11 mouse cellular contexts compared by ENCODE assay signal in genomic region chr9:63753359-63753758, GRCm38 (mm10). TPM values are rescaled to one million over a fixed set of nuclear protein-coding genes. Genes with fewer than 3 reads are reported as not detected.
DNase-seq lines count a peak whose midpoint lies in the region; ATAC-seq and TF ChIP-seq lines count a peak whose summit lies in the region.
"Had no signal": no experiment of that assay in that cellular context is flagged by ENCODE, and none has a peak within 500 bp of the region (broad histone marks: within the 10 kb centered on the region; RNA-seq: fewer than 3 reads in every experiment).

No protein-coding gene starts in this region.

- DNase-seq in forebrain, embryonic 10.5 days (ENCODE audit: extremely low spot score, low spot score), result no peak
- no peak for DNase-seq in forebrain, postnatal 0 days
- DNase-seq in hindbrain, embryonic 10.5 days (ENCODE audit: low spot score), result no peak
- no peak for DNase-seq in midbrain, embryonic 10.5 days (ENCODE audit: low spot score)
- DNase-seq in spleen, adult 18-20 months, result no peak
- DNase-seq: cerebellum, adult 2 months; left cerebral cortex, postnatal 4 days; right cerebral cortex, postnatal 25 days had no signal

- H3K36me3 ChIP-seq in forebrain, embryonic 10.5 days (replicated peaks), result peaks cover 19% of the 10 kb centered on the region
- no peaks in the 10 kb centered on the region for H3K36me3 ChIP-seq in forebrain, postnatal 0 days (ENCODE audit: insufficient read depth)
- H3K36me3 ChIP-seq in hindbrain, embryonic 10.5 days, result peaks cover 5% of the 10 kb centered on the region; the same call in 1 of the 2 replicates
- 0 out of 2 replicates have a peak, but pooled peaks cover 2% of the 10 kb centered on the region for H3K36me3 ChIP-seq in hindbrain, embryonic 12.5 days
- H3K36me3 ChIP-seq in midbrain, embryonic 10.5 days, result peaks cover 10% of the 10 kb centered on the region; the same call in 1 of the 2 replicates
- H3K36me3 ChIP-seq in midbrain, embryonic 16.5 days (ENCODE audit: control insufficient read depth, insufficient read depth, low read length), result no peaks in the 10 kb centered on the region
- H3K36me3 ChIP-seq in neural tube, embryonic 14.5 days (ENCODE audit: control insufficient read depth, insufficient read depth, low read length), result no peaks in the 10 kb centered on the region

- peak overlapping the region; percentile 88; the same call in 1 of the 2 replicates for H3K4me3 ChIP-seq in forebrain, embryonic 10.5 days
- no peak overlapping the region for H3K4me3 ChIP-seq in forebrain, postnatal 0 days (ENCODE audit: low read depth, low read length)
- H3K4me3 ChIP-seq in hindbrain, embryonic 10.5 days, result peak overlapping the region; percentile 89
- no peak overlapping the region for H3K4me3 ChIP-seq in hindbrain, embryonic 12.5 days
- peak overlapping the region; percentile 90; the same call in 1 of the 2 replicates for H3K4me3 ChIP-seq in midbrain, embryonic 10.5 days
- H3K4me3 ChIP-seq in midbrain, embryonic 16.5 days (ENCODE audit: low read depth, low read length), result no peak overlapping the region
- no peak overlapping the region for H3K4me3 ChIP-seq in neural tube, embryonic 14.5 days (ENCODE audit: low read depth, low read length)

- no peaks in the 10 kb centered on the region for H3K9me3 ChIP-seq in forebrain, embryonic 10.5 days
- no peaks in the 10 kb centered on the region for H3K9me3 ChIP-seq in forebrain, postnatal 0 days (ENCODE audit: low read length)
- no peaks in the 10 kb centered on the region for H3K9me3 ChIP-seq in hindbrain, embryonic 10.5 days
- no peaks in the 10 kb centered on the region for H3K9me3 ChIP-seq in hindbrain, embryonic 12.5 days (replicated peaks)
- no peaks in the 10 kb centered on the region for H3K9me3 ChIP-seq in midbrain, embryonic 10.5 days (replicated peaks)
- H3K9me3 ChIP-seq in midbrain, embryonic 16.5 days (replicated peaks; ENCODE audit: control insufficient read depth, low read length, poor library complexity, severe bottlenecking), result no peaks in the 10 kb centered on the region
- no peaks in the 10 kb centered on the region for H3K9me3 ChIP-seq in neural tube, embryonic 14.5 days (ENCODE audit: control insufficient read depth, low read length)

- H3K27ac ChIP-seq in forebrain, embryonic 10.5 days, result no peak overlapping the region
- H3K27ac ChIP-seq in forebrain, postnatal 0 days (ENCODE audit: low read depth, low read length), result no peak overlapping the region
- peak overlapping the region; percentile 8; the same call in 1 of the 2 replicates for H3K27ac ChIP-seq in hindbrain, embryonic 10.5 days
- H3K27ac ChIP-seq in hindbrain, embryonic 12.5 days, result no peak overlapping the region
- H3K27ac ChIP-seq in midbrain, embryonic 10.5 days (replicated peaks), result no peak overlapping the region
- no peak overlapping the region for H3K27ac ChIP-seq in midbrain, embryonic 16.5 days (ENCODE audit: low read length)
- H3K27ac ChIP-seq in neural tube, embryonic 14.5 days (ENCODE audit: low read depth, low read length), result no peak overlapping the region

- H3K27me3 ChIP-seq in forebrain, embryonic 10.5 days (ENCODE audit: poor library complexity, severe bottlenecking), result no peaks in the 10 kb centered on the region
- no peaks in the 10 kb centered on the region for H3K27me3 ChIP-seq in forebrain, postnatal 0 days (ENCODE audit: insufficient read depth, low read length)
- H3K27me3 ChIP-seq in hindbrain, embryonic 10.5 days (ENCODE audit: insufficient read depth, poor library complexity, severe bottlenecking), result no peaks in the 10 kb centered on the region
- H3K27me3 ChIP-seq in hindbrain, embryonic 12.5 days, result no peaks in the 10 kb centered on the region
- H3K27me3 ChIP-seq in midbrain, embryonic 10.5 days (ENCODE audit: low read depth, poor library complexity, severe bottlenecking), result no peaks in the 10 kb centered on the region
- no peaks in the 10 kb centered on the region; the same call in 1 of the 2 replicates for H3K27me3 ChIP-seq in midbrain, embryonic 16.5 days (ENCODE audit: control insufficient read depth, insufficient read depth, low read depth, low read length)
- H3K27me3 ChIP-seq in neural tube, embryonic 14.5 days (ENCODE audit: control insufficient read depth, insufficient read depth, low read length), result no peaks in the 10 kb centered on the region

- H3K4me1 ChIP-seq in forebrain, embryonic 10.5 days, result peaks cover 95% of the 10 kb centered on the region
- H3K4me1 ChIP-seq in forebrain, postnatal 0 days (ENCODE audit: insufficient read depth), result peaks cover 24% of the 10 kb centered on the region
- peaks cover 95% of the 10 kb centered on the region for H3K4me1 ChIP-seq in hindbrain, embryonic 10.5 days (replicated peaks)
- peaks cover 70% of the 10 kb centered on the region for H3K4me1 ChIP-seq in hindbrain, embryonic 12.5 days
- H3K4me1 ChIP-seq in midbrain, embryonic 10.5 days, result peaks cover 94% of the 10 kb centered on the region
- H3K4me1 ChIP-seq in midbrain, embryonic 16.5 days (ENCODE audit: control insufficient read depth, insufficient read depth, low read length), result peaks cover 46% of the 10 kb centered on the region
- H3K4me1 ChIP-seq in neural tube, embryonic 14.5 days (ENCODE audit: control insufficient read depth, insufficient read depth, low read length), result peaks cover 44% of the 10 kb centered on the region

- H3K9ac ChIP-seq in forebrain, postnatal 0 days, result no peak overlapping the region
- H3K9ac ChIP-seq in hindbrain, embryonic 12.5 days, result no peak overlapping the region
- H3K9ac ChIP-seq in midbrain, embryonic 16.5 days (ENCODE audit: low read depth, low read length), result no peak overlapping the region
- no peak overlapping the region for H3K9ac ChIP-seq in neural tube, embryonic 14.5 days (replicated peaks; ENCODE audit: low read depth, low read length)

- no peak overlapping the region for H3K4me2 ChIP-seq in forebrain, postnatal 0 days (ENCODE audit: low read depth)
- no peak overlapping the region; the same call in 1 of the 2 replicates for H3K4me2 ChIP-seq in hindbrain, embryonic 12.5 days (replicated peaks)
- no peak overlapping the region for H3K4me2 ChIP-seq in midbrain, embryonic 16.5 days (ENCODE audit: low read length)
- H3K4me2 ChIP-seq in neural tube, embryonic 14.5 days (ENCODE audit: low read depth, low read length), result peak overlapping the region; percentile 99; the same call in 1 of the 2 replicates

- no peak for TF ChIP-seq CTCF in forebrain, postnatal 0 days (IDR thresholded peaks at IDR 0.05; ENCODE audit: low read depth)

- ATAC-seq in forebrain, postnatal 0 days, result no peak
- ATAC-seq in hindbrain, embryonic 12.5 days (ENCODE audit: low FRiP score), result no peak
- ATAC-seq in midbrain, embryonic 16.5 days, result no peak
- no peak for ATAC-seq in neural tube, embryonic 14.5 days (ENCODE audit: low read depth)

- WGBS in forebrain, embryonic 10.5 days, result 83% methylated on average over 8 of the region's 8 CpGs
- WGBS in forebrain, postnatal 0 days, result 80% methylated on average over 8 of the region's 8 CpGs
- WGBS in hindbrain, embryonic 10.5 days, result 78% methylated on average over 8 of the region's 8 CpGs
- 79% methylated on average over 8 of the region's 8 CpGs for WGBS in hindbrain, embryonic 12.5 days
- 84% methylated on average over 8 of the region's 8 CpGs for WGBS in midbrain, embryonic 10.5 days
- 76% methylated on average over 8 of the region's 8 CpGs for WGBS in midbrain, embryonic 16.5 days
- 80% methylated on average over 8 of the region's 8 CpGs for WGBS in neural tube, embryonic 14.5 days

RNA-seq across cellular contexts. Expression of gene Smad3, which starts 4.4 kb away (rescaled TPM):
- polyA plus RNA-seq in forebrain, embryonic 10.5 days (2016; fragmentation: Nextera tagmentation; extraction: Ambion mirVana), result 22.1 and 25.5 TPM in 2 replicates
- 16.0 and 17.6 TPM in 2 replicates for total RNA-seq in forebrain, postnatal 0 days (2014; rRNA removed)
- 5.0 and 5.5 TPM in 2 replicates for polyA plus RNA-seq in forebrain, postnatal 0 days (2015; fragmentation: Nextera tagmentation; extraction: Ambion mirVana)
- 24.2 TPM in 2 replicates for polyA plus RNA-seq in hindbrain, embryonic 10.5 days (2016; fragmentation: Nextera tagmentation; extraction: Ambion mirVana)
- polyA plus RNA-seq in hindbrain, embryonic 12.5 days (2016; fragmentation: Nextera tagmentation; extraction: Ambion mirVana), result 24.1 and 25.4 TPM in 2 replicates
- 21.7 and 22.5 TPM in 2 replicates for polyA plus RNA-seq in midbrain, embryonic 10.5 days (2016; fragmentation: Nextera tagmentation; extraction: Ambion mirVana)
- polyA plus RNA-seq in midbrain, embryonic 16.5 days (2015; fragmentation: Nextera tagmentation; extraction: Ambion mirVana), result 5.7 and 6.1 TPM in 2 replicates
- polyA plus RNA-seq in neural tube, embryonic 14.5 days (2014; fragmentation: Nextera tagmentation; extraction: Ambion mirVana), result 6.4 and 9.3 TPM in 2 replicates

Comparison
In these comparisons a context has a peak if more than half of its experiments do, and no peak if none do; other contexts are left out.
1. H3K4me3 ChIP-seq: peak in forebrain, embryonic 10.5 days (single experiment), hindbrain, embryonic 10.5 days (single experiment) and midbrain, embryonic 10.5 days (single experiment); none in forebrain, postnatal 0 days (single experiment), hindbrain, embryonic 12.5 days (single experiment), midbrain, embryonic 16.5 days (single experiment) and neural tube, embryonic 14.5 days (single experiment).